Mouse (Mus musculus): ENCODE results near the gene Mdm2.

DNA sequence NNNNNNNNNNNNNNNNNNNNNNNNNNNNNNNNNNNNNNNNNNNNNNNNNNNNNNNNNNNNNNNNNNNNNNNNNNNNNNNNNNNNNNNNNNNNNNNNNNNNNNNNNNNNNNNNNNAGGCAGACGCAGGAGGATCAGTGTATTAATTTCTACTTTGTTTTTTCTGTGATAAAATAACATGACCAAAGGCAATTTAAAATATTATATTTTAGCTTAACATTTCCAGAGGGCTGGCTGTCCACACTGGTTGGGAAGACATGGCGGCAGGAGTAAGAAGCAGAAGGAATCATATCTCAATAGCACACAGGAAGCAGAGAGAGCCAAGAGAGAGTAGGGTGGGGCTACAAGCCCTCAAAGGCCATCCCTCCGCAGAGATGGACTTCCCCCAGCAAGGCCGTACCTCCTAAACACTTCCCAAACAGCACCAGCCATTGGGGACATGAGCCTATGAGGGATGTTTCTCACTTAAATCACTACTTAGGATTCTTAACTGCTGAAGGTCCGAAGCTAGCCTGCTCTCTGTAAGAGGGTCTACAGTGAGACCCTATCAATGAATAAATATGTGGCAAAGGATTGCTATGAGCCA, 13.7 kb upstream of the Mdm2 start:
- TF ChIP-seq CTCF (IDR thresholded peaks at IDR 0.05; ENCODE audit: low read depth): no peak
- TF ChIP-seq EP300 (IDR thresholded peaks at IDR 0.05; ENCODE audit: low read depth): no peak
